Mouse (Mus musculus) cerebellum, adult 2 months (tissue): ENCODE results near the gene Ganc.

Experiments
- CTCF ChIP-seq: fragments of 200-500 bp; IDR thresholded peaks from 2 replicates; pipeline ENCODE4 v1.5.1; 2011; ENCODE audit warnings: low read depth, mild to moderate bottlenecking, control low read depth, low read length, moderate library complexity, borderline replicate concordance; ENCODE audit not compliant: insufficient read depth
- POLR2A ChIP-seq: fragments of 200-500 bp; IDR thresholded peaks from 2 replicates; pipeline ENCODE4 v1.6.1; 2011; ENCODE audit warnings: low read length, control low read depth, borderline replicate concordance; ENCODE audit not compliant: insufficient read depth

DNA sequence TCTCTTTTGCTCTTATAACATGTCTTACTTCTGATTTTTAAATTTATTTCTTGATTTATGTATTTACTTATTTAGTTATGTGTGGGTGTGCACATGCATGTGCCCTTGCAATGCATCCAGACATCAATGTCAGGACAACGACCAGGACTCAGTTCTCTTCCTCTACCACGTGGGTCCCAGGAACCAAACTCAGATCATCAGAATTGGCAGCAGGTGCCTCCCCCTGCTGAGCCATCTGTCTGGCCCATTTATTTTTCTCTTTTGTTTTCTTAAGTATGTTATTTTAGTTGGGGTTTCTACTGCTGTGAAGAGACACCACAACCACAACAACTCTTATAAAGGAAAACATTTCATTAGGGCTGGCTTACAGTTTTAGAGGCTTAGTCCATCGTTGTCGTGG lies 67.2 kb downstream of the Ganc start:
- TF ChIP-seq CTCF (no peak), POLR2A (no peak)
